8 mouse cellular contexts compared by ENCODE assay signal in genomic region chr7:112741790-112742189, GRCm38 (mm10).
DNase-seq lines count a peak whose midpoint lies in the region; ATAC-seq and TF ChIP-seq lines count a peak whose summit lies in the region.

No protein-coding gene starts in this region.

- 0 out of 2 replicates have a peak overlapping the region, but pooled peaks have one; percentile 2 for H3K4me2 ChIP-seq in kidney, postnatal 0 days (ENCODE audit: low read length)

- H3K27me3 ChIP-seq in E14TG2a.4 (ENCODE audit: insufficient read depth, low read length), result no peaks in the 10 kb centered on the region
- no peaks in the 10 kb centered on the region for H3K27me3 ChIP-seq in heart, embryonic 10.5 days (ENCODE audit: insufficient read depth, poor library complexity, severe bottlenecking)
- no peaks in the 10 kb centered on the region for H3K27me3 ChIP-seq in kidney, postnatal 0 days (ENCODE audit: insufficient read depth, low read length)

- H3K4me3 ChIP-seq in E14TG2a.4 (replicated peaks; ENCODE audit: low read length), result peak overlapping the region; percentile 41
- peak overlapping the region; percentile 50 for H3K4me3 ChIP-seq in heart, embryonic 10.5 days
- H3K4me3 ChIP-seq in kidney, postnatal 0 days (replicated peaks; ENCODE audit: low read depth, low read length), result no peak overlapping the region

- peak; percentile 52; the same call in 1 of the 2 replicates for ATAC-seq in kidney, postnatal 0 days (replicated peaks; ENCODE audit: low FRiP score, low read depth)

- peak; percentile 29 for DNase-seq in cerebellum, adult 11 months
- peak; percentile 91 for DNase-seq in heart, embryonic 10.5 days (ENCODE audit: low spot score)
- DNase-seq in kidney, postnatal 0 days (ENCODE audit: low spot score), result peak; percentile 39
- DNase-seq in thymus, postnatal 4 days, result no peak
- DNase-seq in layer of hippocampus, postnatal 14 days (ENCODE audit: low spot score in 2 of 2), result no peak
- no peak for DNase-seq in right cerebral cortex, adult 18-20 months
- DNase-seq in c-Kit-positive CD71-positive TER-119-positive erythroid progenitor cells, embryonic 14.5 days (ENCODE audit: low spot score), result no peak

- H3K4me1 ChIP-seq in E14TG2a.4 (replicated peaks; ENCODE audit: low read depth, low read length), result peaks cover 91% of the 10 kb centered on the region
- peaks cover 95% of the 10 kb centered on the region for H3K4me1 ChIP-seq in heart, embryonic 10.5 days
- H3K4me1 ChIP-seq in kidney, postnatal 0 days (replicated peaks; ENCODE audit: insufficient read depth, low read length), result peaks cover 39% of the 10 kb centered on the region

- TF ChIP-seq CTCF in E14TG2a.4 (conservative IDR thresholded peaks at IDR 0.05; ENCODE audit: low read length), result no peak
- no peak for TF ChIP-seq CTCF in kidney, postnatal 0 days (IDR thresholded peaks at IDR 0.05; ENCODE audit: low read depth)

- peaks cover 9% of the 10 kb centered on the region; the same call in 1 of the 2 replicates for H3K36me3 ChIP-seq in E14TG2a.4 (ENCODE audit: insufficient read depth, low read length)
- H3K36me3 ChIP-seq in heart, embryonic 10.5 days, result no peaks in the 10 kb centered on the region
- H3K36me3 ChIP-seq in kidney, postnatal 0 days (ENCODE audit: insufficient read depth, low read length), result no peaks in the 10 kb centered on the region

- H3K9ac ChIP-seq in kidney, postnatal 0 days (ENCODE audit: low read depth, low read length), result no peak overlapping the region

- WGBS in heart, embryonic 10.5 days, result 27% methylated on average over 12 of the region's 12 CpGs
- 29% methylated on average over 12 of the region's 12 CpGs for WGBS in kidney, postnatal 0 days

- peak overlapping the region; percentile 87 for H3K27ac ChIP-seq in heart, embryonic 10.5 days
- peak overlapping the region; percentile 88 for H3K27ac ChIP-seq in kidney, postnatal 0 days

- H3K9me3 ChIP-seq in E14TG2a.4 (ENCODE audit: low read length), result no peaks in the 10 kb centered on the region
- H3K9me3 ChIP-seq in heart, embryonic 10.5 days, result no peaks in the 10 kb centered on the region
- H3K9me3 ChIP-seq in kidney, postnatal 0 days (replicated peaks; ENCODE audit: low read length), result no peaks in the 10 kb centered on the region

Comparison
In these comparisons a context has a peak if more than half of its experiments do, and no peak if none do; other contexts are left out.
1. DNase-seq: peak in cerebellum, adult 11 months (single experiment), heart, embryonic 10.5 days (single experiment) and kidney, postnatal 0 days (single experiment); none in thymus, postnatal 4 days (single experiment), layer of hippocampus, postnatal 14 days (0 of 2), right cerebral cortex, adult 18-20 months (single experiment) and c-Kit-positive CD71-positive TER-119-positive erythroid progenitor cells, embryonic 14.5 days (single experiment).